Mouse (Mus musculus) ES-E14 (cell line): Measurements from ENCODE around the gene Spats2. TPM values are rescaled to one million over a fixed set of nuclear protein-coding genes. Genes with fewer than 3 reads are reported as not detected.

Experiments used
- DNase-seq: peaks from one replicate; pipeline ENCODE4 v3.0.0-alpha.2; 2013; ENCODE audit warnings: low read depth, low spot score
- H3K27ac ChIP-seq: 2 replicates; pipeline ENCODE4 v1.5.1; 2012; ENCODE audit warnings: low read depth, mild to moderate bottlenecking, low read length, moderate library complexity, mixed read lengths; ENCODE audit not compliant: poor library complexity, insufficient read depth, severe bottlenecking
- H3K36me3 ChIP-seq: 2 replicates; pipeline ENCODE4 v1.6.1; 2012; ENCODE audit warnings: mild to moderate bottlenecking, low read length, moderate library complexity, mixed read lengths; ENCODE audit not compliant: control insufficient read depth, poor library complexity, insufficient read depth, severe bottlenecking
- H3K4me1 ChIP-seq, 2 experiments: fragments of 150-350 bp in 1 of 2; sonication (generic) in 1 of 2; 2 replicates each; pipeline ENCODE4 v1.6.1; 2012; ENCODE audit warnings: low read length in 2 of 2, mild to moderate bottlenecking in 1 of 2, mixed read lengths in 1 of 2; ENCODE audit not compliant: control insufficient read depth in 2 of 2, insufficient read depth in 2 of 2, poor library complexity in 1 of 2
- H3K4me3 ChIP-seq, 2 experiments: fragments of 150-350 bp in 1 of 2; sonication (generic) in 1 of 2; 2 replicates each; pipeline ENCODE4 v1.5.1; 2012; ENCODE audit warnings: low read length in 2 of 2, low read depth in 1 of 2, mild to moderate bottlenecking in 1 of 2, mixed read lengths in 1 of 2; ENCODE audit not compliant: insufficient read depth in 1 of 2, poor library complexity in 1 of 2, severe bottlenecking in 1 of 2
- H3K9ac ChIP-seq: 2 replicates; pipeline ENCODE4 v1.6.1; 2012; ENCODE audit warnings: low read depth, mild to moderate bottlenecking, low read length, mixed read lengths; ENCODE audit not compliant: poor library complexity, insufficient read depth, severe bottlenecking
- H3K9me3 ChIP-seq: fragments of 150-350 bp; sonication (generic); 2 replicates; pipeline ENCODE4 v1.6.1; 2012; ENCODE audit warnings: low read depth, mild to moderate bottlenecking, low read length; ENCODE audit not compliant: control insufficient read depth, insufficient read depth
- CHD2 ChIP-seq: IDR thresholded peaks from 2 replicates; pipeline ENCODE4 v1.6.1; 2014; ENCODE audit warnings: mild to moderate bottlenecking, low read depth, low read length, inconsistent platforms
- HCFC1 ChIP-seq: IDR thresholded peaks from 2 replicates; pipeline ENCODE4 v1.6.1; 2012; ENCODE audit warnings: low read length, inconsistent platforms, borderline replicate concordance; ENCODE audit not compliant: insufficient read depth
- MAFK ChIP-seq: IDR thresholded peaks from 2 replicates; pipeline ENCODE4 v1.6.1; 2014; ENCODE audit warnings: mild to moderate bottlenecking, low read depth, low read length, inconsistent platforms; ENCODE audit not compliant: insufficient read depth
- ZC3H11A ChIP-seq: IDR thresholded peaks from 2 replicates; pipeline ENCODE4 v1.6.1; 2012; ENCODE audit warnings: low read depth, mild to moderate bottlenecking, inconsistent platforms, low read length, borderline replicate concordance
- ZNF384 ChIP-seq: IDR thresholded peaks from 2 replicates; pipeline ENCODE4 v1.6.1; 2012; ENCODE audit warnings: low read depth, low read length, inconsistent platforms
- in situ Hi-C, 2 experiments: fragments of 600-800 bp; cut with MboI; formaldehyde crosslinking; loops; one replicate each; pipeline ENCODE4 v1.15.1; 2025; ENCODE audit warnings: low sequenced_read_pairs in 2 of 2, inconsistent platforms in 1 of 2; ENCODE audit not compliant: unreplicated experiment in 2 of 2
- total RNA-seq: library from RNA; depleted of rRNA; stranded (reverse); fragments of 300-350 nt; gene quantifications from 2 replicates; pipeline ENCODE4 v1.2.3, GENCODE M21; 2012

The Spats2 gene
- total RNA-seq, 1 experiment = 21.7 TPM

DNA sequence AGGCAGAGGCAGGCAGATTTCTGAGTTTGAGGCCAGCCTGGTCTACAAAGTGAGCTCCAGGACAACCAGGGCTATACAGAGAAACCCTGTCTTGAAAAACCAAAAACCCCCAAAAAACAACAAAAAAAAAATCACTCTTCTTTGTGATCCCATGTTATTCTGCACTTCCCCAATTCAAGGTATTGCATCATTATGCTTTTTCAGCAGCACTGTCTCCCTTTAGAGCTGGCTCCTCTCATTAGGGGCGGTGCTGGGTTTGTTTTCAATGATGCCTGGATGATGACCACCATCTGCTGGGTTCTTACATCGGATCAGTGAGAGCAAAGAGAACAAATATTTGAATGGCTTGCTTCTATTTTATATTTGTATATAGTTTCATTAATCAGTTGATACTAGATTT lies 3.1 kb upstream of the Spats2 start:
- no peak for TF ChIP-seq ZC3H11A
- TF ChIP-seq CHD2 = no peak
- no peak for TF ChIP-seq MAFK
- no peak for TF ChIP-seq ZNF384
- TF ChIP-seq HCFC1 = no peak
- in situ Hi-C loops = no loop called here
- Histone ChIP-seq H3K9me3 (no peaks in the 10 kb centered on the region), H3K36me3 (no peaks in the 10 kb centered on the region), H3K27ac (no peak overlapping the region), H3K4me3 (no peak overlapping the region), H3K9ac (no peak overlapping the region), H3K4me1 (peaks cover 2 to 4% of the 10 kb centered on the region in 2 experiments; a peak in 2 of 4 replicates)
- DNase-seq = no peak

GRCm38 (mm10) chr15:99126081-99126815 lies 532 bp downstream of the Spats2 start:
- in situ Hi-C loops = no loop called here
- TF ChIP-seq ZNF384 = no peak
- no peak for TF ChIP-seq HCFC1
- no peak for TF ChIP-seq MAFK
- no peak for TF ChIP-seq CHD2
- TF ChIP-seq ZC3H11A = no peak
- Histone ChIP-seq H3K36me3 (no peaks in the 10 kb centered on the region), H3K27ac (peak overlapping the region; percentile 88), H3K4me1 (peaks cover 4 to 9% of the 10 kb centered on the region in 2 experiments; a peak in 2 of 4 replicates), H3K9ac (peak overlapping the region; percentile 95), H3K4me3 (peak overlapping the region; percentile 78 to 84), H3K9me3 (no peaks in the 10 kb centered on the region)
- peak; percentile 79 for DNase-seq

DNA sequence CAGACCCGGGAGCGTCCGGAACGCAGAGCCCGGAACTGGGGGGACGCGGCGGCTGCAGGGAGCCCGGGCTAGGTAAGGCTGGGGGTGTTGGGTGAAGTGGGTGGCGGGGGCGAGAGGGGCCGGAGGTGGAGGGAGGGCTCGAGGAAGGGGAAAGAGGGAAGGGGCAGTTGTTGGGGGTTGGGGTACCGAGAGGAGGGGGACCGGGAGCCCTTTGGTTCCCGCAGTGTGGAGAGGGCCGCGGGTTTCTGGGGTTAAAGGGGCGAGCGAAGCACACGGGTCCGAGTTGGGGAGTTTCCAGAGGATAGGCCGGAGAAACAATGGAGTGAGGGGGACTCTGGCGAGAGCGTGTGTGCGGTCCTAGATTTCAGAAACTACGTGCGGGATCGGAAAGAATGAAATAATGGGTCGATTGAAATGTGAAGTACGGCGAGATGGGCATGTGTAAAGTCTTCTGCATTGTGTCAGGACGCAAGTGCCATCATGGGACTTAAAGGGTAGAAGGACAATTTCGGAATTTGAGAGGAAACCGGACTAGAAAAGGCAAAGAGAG lies 1.2 kb downstream of the Spats2 start:
- Histone ChIP-seq H3K9ac (peak overlapping the region; percentile 95), H3K27ac (peak overlapping the region; percentile 37), H3K4me3 (peak overlapping the region; percentile 78 to 84), H3K9me3 (no peaks in the 10 kb centered on the region), H3K36me3 (no peaks in the 10 kb centered on the region), H3K4me1 (peaks cover 4 to 9% of the 10 kb centered on the region in 2 experiments; a peak in 2 of 4 replicates)
- no peak for TF ChIP-seq ZC3H11A
- no peak for TF ChIP-seq ZNF384
- TF ChIP-seq HCFC1 = no peak
- no peak for TF ChIP-seq CHD2
- DNase-seq = no peak
- in situ Hi-C loops = no loop called here

GRCm38 (mm10) chr15:99127851-99128522 lies 2.3 kb downstream of the Spats2 start:
- TF ChIP-seq HCFC1 = no peak
- no peak for TF ChIP-seq ZC3H11A
- TF ChIP-seq CHD2 = no peak
- peak; percentile 94 for TF ChIP-seq MAFK
- TF ChIP-seq ZNF384 = no peak
- Histone ChIP-seq H3K36me3 (no peaks in the 10 kb centered on the region), H3K4me1 (peaks cover 4 to 9% of the 10 kb centered on the region in 2 experiments; a peak in 2 of 4 replicates), H3K9me3 (no peaks in the 10 kb centered on the region), H3K27ac (no peak overlapping the region), H3K4me3 (peak overlapping the region; percentile 8 to 84; a peak in 2 of 4 replicates), H3K9ac (no peak overlapping the region)
- DNase-seq = no peak
- in situ Hi-C loops = no loop called here
